Mouse (Mus musculus) thymus, adult 2 months (tissue): ENCODE results near the gene Mllt6. TPM values are rescaled to one million over a fixed set of nuclear protein-coding genes. Genes with fewer than 3 reads are reported as not detected.
"Not testable (repeated sequence)": the region's sequence is repeated elsewhere in the genome, so short reads cannot be mapped to it uniquely, and the experiment has no call there.

Source experiments
- DNase-seq: peaks from one replicate; pipeline ENCODE4 v3.0.0; 2021
- H3K27ac ChIP-seq: fragments of 200-500 bp; 2 replicates; pipeline ENCODE4 v1.5.1; 2012; ENCODE audit warnings: low read length, control low read depth; ENCODE audit not compliant: control insufficient read depth, insufficient read depth
- H3K27me3 ChIP-seq: fragments of 200-500 bp; 2 replicates; pipeline ENCODE4 v1.6.1; 2012; ENCODE audit warnings: mild to moderate bottlenecking, low read length, moderate library complexity, mixed read lengths; ENCODE audit not compliant: control insufficient read depth, insufficient read depth
- H3K36me3 ChIP-seq: fragments of 200-500 bp; 2 replicates; pipeline ENCODE4 v1.6.1; 2012; ENCODE audit warnings: mild to moderate bottlenecking, low read length, moderate library complexity; ENCODE audit not compliant: control insufficient read depth, insufficient read depth
- H3K4me1 ChIP-seq: fragments of 200-500 bp; replicated peaks from 2 replicates; pipeline ENCODE4 v1.6.1; 2012; ENCODE audit warnings: low read length; ENCODE audit not compliant: control insufficient read depth, insufficient read depth
- H3K4me3 ChIP-seq: fragments of 200-500 bp; 2 replicates; pipeline ENCODE4 v1.5.1; 2012; ENCODE audit warnings: mild to moderate bottlenecking, low read length, control low read depth, moderate library complexity; ENCODE audit not compliant: control insufficient read depth, insufficient read depth
- CTCF ChIP-seq: fragments of 200-500 bp; IDR thresholded peaks from 2 replicates; pipeline ENCODE4 v1.5.1; 2012; ENCODE audit warnings: mild to moderate bottlenecking, control low read depth, low read length, moderate library complexity, borderline replicate concordance; ENCODE audit not compliant: control insufficient read depth, poor library complexity, insufficient read depth; ENCODE audit errors: extremely low read depth
- POLR2A ChIP-seq: fragments of 200-500 bp; IDR thresholded peaks from 2 replicates; pipeline ENCODE4 v1.6.1; 2012; ENCODE audit warnings: mild to moderate bottlenecking, low read length, control low read depth, moderate library complexity; ENCODE audit not compliant: control insufficient read depth, poor library complexity, insufficient read depth; ENCODE audit errors: extremely low read depth
- WGBS: fragments of 180-500 bp; shearing (Covaris S2); methylation state at CpG from one replicate; pipeline ENCODE4 v1.1.7; 2018; 5-methylcytosine and 5-hydroxymethylcytosine counted together
- polyA plus RNA-seq: library from polyadenylated mRNA; depleted of rRNA; stranded (reverse); fragments of >200 nt; gene quantifications from 2 replicates; pipeline ENCODE4 v1.2.3, GENCODE M21; 2012

Mllt6 gene
- polyA plus RNA-seq, 1 experiment = 89.5 TPM

- TF ChIP-seq POLR2A (no peak), CTCF (no peak)
- Histone ChIP-seq H3K4me3 (no peak overlapping the region), H3K27me3 (no peaks in the 10 kb centered on the region), H3K4me1 (peaks cover 5% of the 10 kb centered on the region; the same call in 1 of the 2 replicates), H3K36me3 (no peaks in the 10 kb centered on the region), H3K27ac (no peak overlapping the region)
- 53% methylated on average over 2 of the region's 2 CpGs for WGBS
- DNase-seq = no peak
Measured at GRCm38 (mm10) chr11:97642746-97643145, 20.5 kb upstream of the Mllt6 start.

DNA sequence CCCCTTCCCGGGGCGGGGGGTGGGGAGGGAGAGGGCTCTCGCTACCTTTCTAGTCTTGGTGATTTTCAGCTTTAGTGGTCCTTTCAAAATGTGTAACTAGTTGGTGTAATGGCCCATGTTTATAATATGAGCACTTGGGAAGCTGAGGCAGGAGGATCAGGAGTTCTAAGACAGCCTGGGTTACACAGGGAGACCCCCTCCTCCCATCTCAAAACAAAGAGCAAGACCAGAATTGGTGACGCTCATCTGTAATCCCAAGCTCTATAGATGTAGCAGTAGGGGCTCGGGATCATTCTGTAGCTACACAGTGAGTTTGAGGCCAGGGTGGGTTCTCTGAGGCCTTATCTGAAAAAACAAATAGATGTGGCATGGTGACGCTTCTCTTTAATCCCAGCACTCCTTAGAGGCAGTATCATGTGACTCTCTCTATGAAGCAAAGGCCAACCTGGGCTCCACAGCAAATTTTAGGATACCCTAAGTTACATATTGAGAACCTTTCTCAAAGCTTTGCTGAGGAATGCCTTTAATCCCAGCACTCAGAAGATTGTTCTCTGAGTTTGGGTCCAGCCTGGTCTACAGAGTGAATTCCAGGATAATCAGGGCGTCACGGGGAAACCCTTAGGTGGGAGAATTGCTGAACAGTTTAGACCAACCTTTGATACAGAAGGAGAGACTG is 19.7 kb upstream of the Mllt6 start:
- no peaks in the 10 kb centered on the region for H3K27me3 ChIP-seq
- H3K36me3 ChIP-seq = no peaks in the 10 kb centered on the region
- 92% methylated on average over 8 of the region's 8 CpGs for WGBS
- DNase-seq = no peak
- H3K4me1 ChIP-seq = peaks cover 5% of the 10 kb centered on the region; the same call in 1 of the 2 replicates
- no peak for TF ChIP-seq POLR2A
- no peak for TF ChIP-seq CTCF
- no peak overlapping the region for H3K4me3 ChIP-seq
- no peak overlapping the region for H3K27ac ChIP-seq

DNA sequence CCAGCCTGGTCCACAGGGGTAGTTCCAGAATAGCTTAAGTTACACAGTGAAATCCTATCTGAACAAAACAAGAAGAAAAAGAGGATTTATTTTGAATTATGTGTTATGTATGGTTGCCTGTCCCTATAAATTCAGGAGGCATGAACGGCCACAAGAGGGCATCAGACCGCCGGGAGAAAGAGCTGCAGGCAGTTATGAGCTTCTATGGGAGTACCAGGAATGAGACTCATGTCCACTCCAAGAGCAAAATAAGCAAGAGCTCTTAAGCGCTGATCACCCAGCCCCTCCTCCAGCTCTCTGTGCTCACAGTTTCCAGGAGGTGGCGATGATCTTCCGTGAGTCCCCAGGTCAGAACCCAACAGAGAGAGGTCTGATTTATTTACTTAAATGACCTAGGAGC is 18.4 kb upstream of the Mllt6 start:
- peak; percentile 78 for DNase-seq
- Histone ChIP-seq H3K27ac (no peak overlapping the region), H3K4me1 (peaks cover 5% of the 10 kb centered on the region; the same call in 1 of the 2 replicates), H3K36me3 (no peaks in the 10 kb centered on the region), H3K4me3 (no peak overlapping the region), H3K27me3 (no peaks in the 10 kb centered on the region)
- WGBS = 12% methylated on average over 6 of the region's 6 CpGs
- TF ChIP-seq CTCF (no peak; the same call in 1 of the 2 replicates), POLR2A (no peak)

DNA sequence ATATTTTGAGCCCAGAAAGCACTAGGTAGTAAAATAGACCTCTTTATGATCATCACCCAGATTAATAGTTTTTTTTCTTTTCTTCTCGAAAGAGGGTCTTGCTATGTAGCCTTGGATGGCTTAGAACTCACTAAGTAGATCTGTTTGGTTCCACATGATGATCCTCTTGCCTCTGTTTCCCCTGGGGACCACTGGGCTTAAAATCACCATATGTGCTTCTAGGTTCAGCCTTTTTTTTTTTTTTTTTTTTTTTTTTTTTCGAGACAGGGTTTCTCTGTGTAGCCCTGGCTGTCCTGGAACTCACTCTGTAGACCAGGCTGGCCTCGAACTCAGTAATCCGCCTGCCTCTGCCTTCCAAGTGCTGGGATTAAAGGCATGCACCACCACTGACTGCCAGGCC is 14.7 kb upstream of the Mllt6 start:
- H3K4me3 ChIP-seq, H3K36me3 ChIP-seq, DNase-seq, H3K27ac ChIP-seq, H3K27me3 ChIP-seq, H3K4me1 ChIP-seq: not testable (repeated sequence)
- WGBS = 86% methylated on average over 4 of the region's 4 CpGs

- H3K27ac ChIP-seq = no peak overlapping the region
- WGBS = 84% methylated on average over 5 of the region's 5 CpGs
- H3K27me3 ChIP-seq = no peaks in the 10 kb centered on the region
- no peaks in the 10 kb centered on the region for H3K36me3 ChIP-seq
- no peak overlapping the region for H3K4me3 ChIP-seq
- no peak for DNase-seq
- H3K4me1 ChIP-seq = no peaks in the 10 kb centered on the region
- TF ChIP-seq CTCF (no peak), POLR2A (no peak)
Measured at GRCm38 (mm10) chr11:97650341-97650740, 12.9 kb upstream of the Mllt6 start.

DNA sequence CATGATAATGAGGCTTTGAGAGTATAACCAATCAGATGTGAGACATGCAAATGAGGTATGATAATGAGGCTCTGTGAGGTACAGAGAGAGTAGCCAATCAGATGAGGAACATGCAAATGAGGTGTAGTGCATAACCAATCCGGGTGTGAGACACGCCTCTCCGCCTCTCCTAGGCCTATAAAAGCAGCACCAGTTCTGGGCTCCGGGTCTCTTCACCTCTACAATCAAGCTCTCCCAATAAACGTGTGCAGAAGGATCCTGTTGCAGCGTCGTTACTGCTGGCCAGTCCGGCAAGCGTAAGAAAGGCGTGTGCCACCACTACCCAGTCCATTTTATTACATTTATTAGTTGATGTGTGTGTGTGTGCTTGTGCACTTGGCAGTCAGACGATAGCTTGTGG is 9.8 kb upstream of the Mllt6 start:
- H3K4me1 ChIP-seq, H3K4me3 ChIP-seq, DNase-seq, H3K27me3 ChIP-seq, H3K27ac ChIP-seq, H3K36me3 ChIP-seq: not testable (repeated sequence)
- WGBS = 95% methylated on average over 11 of the region's 11 CpGs

DNA sequence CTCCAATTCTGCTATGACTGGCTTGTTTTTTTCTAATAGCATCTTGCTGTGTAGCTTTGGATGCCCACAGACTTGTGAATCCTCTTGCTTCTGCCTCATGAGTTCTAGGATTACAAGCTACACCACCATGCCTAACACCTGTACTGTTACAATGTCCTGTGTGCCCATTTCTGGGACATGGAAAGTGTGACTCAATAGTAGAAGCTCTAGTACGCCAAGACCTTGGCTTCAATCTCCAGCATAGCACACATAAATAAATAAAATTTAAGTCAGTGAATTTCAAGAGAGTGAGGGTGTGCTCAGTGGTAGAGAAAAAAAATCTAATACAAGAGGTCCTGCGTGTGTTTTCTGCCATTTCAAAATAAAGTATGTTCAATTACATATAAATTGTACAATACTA is 9.0 kb upstream of the Mllt6 start:
- Histone ChIP-seq H3K27me3 (no peaks in the 10 kb centered on the region), H3K27ac (no peak overlapping the region), H3K36me3 (no peaks in the 10 kb centered on the region), H3K4me1 (peaks cover 4% of the 10 kb centered on the region), H3K4me3 (no peak overlapping the region)
- DNase-seq = no peak
- 98% methylated on average over 2 of the region's 2 CpGs for WGBS
- TF ChIP-seq CTCF (no peak), POLR2A (no peak)
